Mouse (Mus musculus) thymus, postnatal 4 days (tissue): Measurements from ENCODE around the gene Adgrg6.

ENCODE experiments used
- DNase-seq: peaks from one replicate; pipeline ENCODE4 v3.0.0; 2021

Gene Adgrg6

GRCm38 (mm10) chr10:14385574-14385973 lies 159.9 kb downstream of the Adgrg6 start:
- no peak for DNase-seq

DNA sequence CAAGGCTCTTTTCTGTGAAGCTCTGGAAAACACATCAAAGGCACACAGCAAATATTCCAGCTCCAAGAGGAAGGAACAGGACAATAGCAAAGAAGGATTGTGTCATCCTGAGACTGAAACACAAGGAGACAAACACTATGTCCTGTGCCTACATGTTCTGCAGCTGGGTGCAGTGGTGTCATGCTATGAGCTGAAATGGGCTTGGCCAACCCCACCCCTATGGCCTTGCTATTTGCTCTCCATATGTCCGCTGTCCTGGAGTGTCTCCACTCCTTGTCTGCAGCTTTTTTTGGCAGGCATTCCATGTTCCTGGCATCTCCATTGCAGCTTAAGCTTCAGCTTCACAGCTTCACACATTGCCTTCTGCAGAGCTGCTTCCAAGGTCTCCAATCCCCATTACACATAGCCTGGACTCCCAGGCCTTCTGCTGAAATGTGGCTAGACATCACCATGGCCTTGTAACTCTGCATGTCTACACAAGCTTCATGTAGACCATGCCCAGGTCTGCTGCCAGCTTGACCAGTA lies 180.3 kb downstream of the Adgrg6 start:
- no peak for DNase-seq

DNA sequence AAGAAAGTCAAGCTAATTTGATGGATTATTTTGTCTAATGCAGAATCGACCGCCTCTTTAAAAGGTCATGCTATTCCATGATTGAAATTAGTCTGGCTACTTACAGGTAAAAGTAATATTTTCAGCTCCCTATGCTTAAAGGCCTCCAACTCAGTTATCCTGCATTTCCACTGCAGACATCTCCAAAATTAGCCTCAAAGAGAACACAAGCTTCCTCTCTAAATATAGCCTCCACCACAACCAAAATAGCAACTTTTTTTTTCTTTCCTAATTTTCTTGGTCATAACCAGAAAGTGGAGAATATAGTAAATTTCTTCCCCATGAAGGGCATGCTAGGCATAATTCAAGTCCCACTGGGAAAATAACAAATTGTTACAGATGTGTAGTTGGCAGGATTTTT lies 182.2 kb downstream of the Adgrg6 start:
- DNase-seq, result no peak

DNA sequence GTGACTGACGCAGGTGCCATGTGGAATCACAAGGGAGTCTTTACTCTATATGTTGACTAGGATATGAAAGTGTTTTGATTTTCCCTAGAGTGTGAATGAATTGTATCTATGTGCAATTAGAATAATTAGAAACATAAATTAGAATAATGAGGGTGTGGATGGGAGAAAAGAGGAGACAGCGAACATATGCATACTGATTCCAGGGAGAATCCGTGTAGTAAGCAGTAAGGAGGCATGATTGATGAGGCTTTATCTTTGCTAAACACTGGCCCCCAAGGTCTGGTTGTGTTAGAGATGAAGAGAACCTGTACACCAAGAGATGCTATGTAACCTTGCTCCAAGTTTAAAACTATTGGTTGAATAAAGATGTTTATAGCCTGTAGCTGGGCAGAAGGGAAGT lies 187.2 kb downstream of the Adgrg6 start:
- no peak for DNase-seq
